Mouse (Mus musculus) liver, embryonic 15.5 days (tissue): ENCODE measurements at regions not wholly inside any gene's neighbourhood (a gene's known extent, or its start where the extent isn't known, plus 50 kb on each side); places are given as distances from the start of the nearest gene placed in this dataset.
"Not testable (repeated sequence)": the region's sequence is repeated elsewhere in the genome, so short reads cannot be mapped to it uniquely, and the experiment has no call there.

Experiments used
- ATAC-seq: fragments of 200-750 bp; cut with Nextera tagmentation; 2 replicates; pipeline ENCODE4 v1.8.0; 2017; ENCODE audit warnings: moderate number of reproducible peaks, mild to moderate bottlenecking, moderate library complexity; ENCODE audit not compliant: insufficient read depth
- H3K27ac ChIP-seq: fragments of 300-500 bp; sonication (generic); replicated peaks from 2 replicates; pipeline ENCODE4 v1.5.1; 2015; ENCODE audit warnings: mild to moderate bottlenecking, inconsistent platforms
- H3K27me3 ChIP-seq: fragments of 300-500 bp; sonication (generic); 2 replicates; pipeline ENCODE4 v1.6.1; 2015; ENCODE audit warnings: mild to moderate bottlenecking, inconsistent platforms
- H3K36me3 ChIP-seq: fragments of 300-500 bp; sonication (generic); replicated peaks from 2 replicates; pipeline ENCODE4 v1.6.1; 2015; ENCODE audit warnings: moderate library complexity, mild to moderate bottlenecking, inconsistent platforms
- H3K4me1 ChIP-seq: fragments of 300-500 bp; sonication (generic); replicated peaks from 2 replicates; pipeline ENCODE4 v1.6.1; 2015; ENCODE audit warnings: inconsistent platforms
- H3K4me2 ChIP-seq: fragments of 300-500 bp; sonication (generic); 2 replicates; pipeline ENCODE4 v1.6.1; 2015; ENCODE audit warnings: moderate library complexity, mild to moderate bottlenecking, inconsistent platforms
- H3K4me3 ChIP-seq: fragments of 300-500 bp; sonication (generic); replicated peaks from 2 replicates; pipeline ENCODE4 v1.5.1; 2015; ENCODE audit warnings: mild to moderate bottlenecking, inconsistent platforms
- H3K9ac ChIP-seq: fragments of 300-500 bp; sonication (generic); 2 replicates; pipeline ENCODE4 v1.6.1; 2015; ENCODE audit warnings: moderate library complexity, mild to moderate bottlenecking, inconsistent platforms
- H3K9me3 ChIP-seq: fragments of 300-500 bp; sonication (generic); replicated peaks from 2 replicates; pipeline ENCODE4 v1.6.1; 2016; ENCODE audit warnings: inconsistent platforms
- WGBS: fragments of 180-500 bp; shearing (Covaris S2); methylation state at CpG from one replicate; pipeline ENCODE4 v1.1.7; 2015; ENCODE audit warnings: mixed read lengths; ENCODE audit not compliant: insufficient replicate concordance; 5-methylcytosine and 5-hydroxymethylcytosine counted together

- Histone ChIP-seq H3K36me3 (no peaks in the 10 kb centered on the region), H3K4me1 (no peaks in the 10 kb centered on the region), H3K4me3 (no peak overlapping the region), H3K9me3 (no peaks in the 10 kb centered on the region), H3K27ac (no peak overlapping the region), H3K4me2 (no peak overlapping the region), H3K27me3 (no peaks in the 10 kb centered on the region), H3K9ac (no peak overlapping the region)
- WGBS, result 63% methylated on average over 9 of the region's 9 CpGs
- ATAC-seq, result no peak
Observed at GRCm38 (mm10) chr19:54123586-54123985, 79.6 kb downstream of the Adra2a start.

GRCm38 (mm10) chr19:54151766-54152165 lies 107.8 kb downstream of the Adra2a start:
- not testable (repeated sequence) for H3K4me1 ChIP-seq, H3K27me3 ChIP-seq, H3K27ac ChIP-seq, ATAC-seq, H3K9ac ChIP-seq, H3K4me2 ChIP-seq, H3K4me3 ChIP-seq, H3K9me3 ChIP-seq, H3K36me3 ChIP-seq
- 40% methylated on average over 1 of the region's 1 CpGs for WGBS

GRCm38 (mm10) chr19:54154400-54154799 lies 110.4 kb downstream of the Adra2a start:
- WGBS, result 50% methylated on average over 4 of the region's 4 CpGs
- no peaks in the 10 kb centered on the region for H3K4me1 ChIP-seq
- no peaks in the 10 kb centered on the region for H3K36me3 ChIP-seq
- no peak overlapping the region for H3K27ac ChIP-seq
- no peaks in the 10 kb centered on the region for H3K9me3 ChIP-seq
- no peak overlapping the region for H3K4me3 ChIP-seq
- no peak for ATAC-seq
- H3K27me3 ChIP-seq, result no peaks in the 10 kb centered on the region
- no peak overlapping the region for H3K4me2 ChIP-seq
- H3K9ac ChIP-seq, result no peak overlapping the region

GRCm38 (mm10) chr19:54170361-54170760 lies 126.4 kb downstream of the Adra2a start:
- no peak for ATAC-seq
- WGBS, result 35% methylated on average over 2 of the region's 2 CpGs
- no peaks in the 10 kb centered on the region for H3K36me3 ChIP-seq
- H3K27me3 ChIP-seq, result no peaks in the 10 kb centered on the region
- no peak overlapping the region for H3K4me2 ChIP-seq
- no peak overlapping the region for H3K27ac ChIP-seq
- H3K9me3 ChIP-seq, result no peaks in the 10 kb centered on the region
- H3K9ac ChIP-seq, result no peak overlapping the region
- H3K4me3 ChIP-seq, result no peak overlapping the region
- no peaks in the 10 kb centered on the region for H3K4me1 ChIP-seq

GRCm38 (mm10) chr19:54174090-54175055 lies 130.4 kb downstream of the Adra2a start:
- Histone ChIP-seq H3K27ac (no peak overlapping the region), H3K4me2 (no peak overlapping the region), H3K9me3 (no peaks in the 10 kb centered on the region), H3K27me3 (no peaks in the 10 kb centered on the region), H3K36me3 (no peaks in the 10 kb centered on the region), H3K4me3 (no peak overlapping the region), H3K9ac (no peak overlapping the region), H3K4me1 (no peaks in the 10 kb centered on the region)
- ATAC-seq, result no peak
- 62% methylated on average over 14 of the region's 14 CpGs for WGBS

- Histone ChIP-seq H3K4me2 (no peak overlapping the region), H3K9ac (no peak overlapping the region), H3K27ac (no peak overlapping the region), H3K27me3 (no peaks in the 10 kb centered on the region), H3K4me1 (no peaks in the 10 kb centered on the region), H3K4me3 (no peak overlapping the region), H3K9me3 (no peaks in the 10 kb centered on the region), H3K36me3 (no peaks in the 10 kb centered on the region)
- no peak for ATAC-seq
- 33% methylated on average over 7 of the region's 7 CpGs for WGBS
Observed at GRCm38 (mm10) chr19:54175766-54176165, 131.8 kb downstream of the Adra2a start.

- Histone ChIP-seq H3K27me3 (no peaks in the 10 kb centered on the region), H3K4me2 (no peak overlapping the region), H3K27ac (no peak overlapping the region), H3K36me3 (no peaks in the 10 kb centered on the region), H3K9ac (no peak overlapping the region), H3K9me3 (no peaks in the 10 kb centered on the region), H3K4me1 (no peaks in the 10 kb centered on the region), H3K4me3 (no peak overlapping the region)
- WGBS, result 58% methylated on average over 6 of the region's 6 CpGs
- no peak for ATAC-seq
Observed at GRCm38 (mm10) chr19:54177491-54177890, 133.5 kb downstream of the Adra2a start.

- ATAC-seq, result no peak
- Histone ChIP-seq H3K36me3 (no peaks in the 10 kb centered on the region), H3K4me2 (no peak overlapping the region), H3K27me3 (no peaks in the 10 kb centered on the region), H3K4me3 (no peak overlapping the region), H3K9me3 (no peaks in the 10 kb centered on the region), H3K27ac (no peak overlapping the region), H3K9ac (no peak overlapping the region), H3K4me1 (no peaks in the 10 kb centered on the region)
- 71% methylated on average over 6 of the region's 6 CpGs for WGBS
Observed at GRCm38 (mm10) chr19:54200407-54200806, 156.5 kb downstream of the Adra2a start.

- H3K9ac ChIP-seq, result no peak overlapping the region
- no peaks in the 10 kb centered on the region for H3K9me3 ChIP-seq
- no peak overlapping the region for H3K4me2 ChIP-seq
- H3K27me3 ChIP-seq, result no peaks in the 10 kb centered on the region
- no peaks in the 10 kb centered on the region for H3K4me1 ChIP-seq
- no peak overlapping the region for H3K4me3 ChIP-seq
- no peak overlapping the region for H3K27ac ChIP-seq
- no peak for ATAC-seq
- H3K36me3 ChIP-seq, result no peaks in the 10 kb centered on the region
- WGBS, result 67% methylated on average over 6 of the region's 6 CpGs
Observed at GRCm38 (mm10) chr19:54202456-54202855, 158.5 kb downstream of the Adra2a start.

- Histone ChIP-seq H3K36me3 (no peaks in the 10 kb centered on the region), H3K4me1 (no peaks in the 10 kb centered on the region), H3K27ac (0 out of 2 replicates have a peak overlapping the region, but pooled peaks have one; percentile 38), H3K4me3 (no peak overlapping the region), H3K9ac (no peak overlapping the region), H3K4me2 (no peak overlapping the region), H3K9me3 (no peaks in the 10 kb centered on the region), H3K27me3 (no peaks in the 10 kb centered on the region)
- peak; percentile 62 for ATAC-seq
- 45% methylated on average over 6 of the region's 6 CpGs for WGBS
Observed at GRCm38 (mm10) chr19:54206819-54207218, 162.9 kb downstream of the Adra2a start.

- 22% methylated on average over 7 of the region's 7 CpGs for WGBS
- no peak overlapping the region for H3K27ac ChIP-seq
- H3K4me1 ChIP-seq, result no peaks in the 10 kb centered on the region
- H3K9me3 ChIP-seq, result no peaks in the 10 kb centered on the region
- H3K27me3 ChIP-seq, result no peaks in the 10 kb centered on the region
- H3K4me3 ChIP-seq, result no peak overlapping the region
- H3K36me3 ChIP-seq, result no peaks in the 10 kb centered on the region
- ATAC-seq, result no peak
- no peak overlapping the region for H3K9ac ChIP-seq
- no peak overlapping the region for H3K4me2 ChIP-seq
Observed at GRCm38 (mm10) chr19:54212169-54212568, 168.2 kb downstream of the Adra2a start.

GRCm38 (mm10) chr19:54244176-54244575 lies 200.2 kb downstream of the Adra2a start:
- H3K4me3 ChIP-seq, result no peak overlapping the region
- H3K27ac ChIP-seq, result no peak overlapping the region
- H3K27me3 ChIP-seq, result no peaks in the 10 kb centered on the region
- WGBS, result 46% methylated on average over 6 of the region's 6 CpGs
- no peaks in the 10 kb centered on the region for H3K9me3 ChIP-seq
- H3K4me1 ChIP-seq, result no peaks in the 10 kb centered on the region
- no peak for ATAC-seq
- no peak overlapping the region for H3K4me2 ChIP-seq
- no peaks in the 10 kb centered on the region for H3K36me3 ChIP-seq
- H3K9ac ChIP-seq, result no peak overlapping the region
